Mouse (Mus musculus): Measurements from ENCODE around the gene Atf7ip. TPM values are rescaled to one million over a fixed set of nuclear protein-coding genes. Genes with fewer than 3 reads are reported as not detected.

The Atf7ip gene
- polyA plus RNA-seq, 1 experiment from 2014 or later = 49.7 TPM

DNA sequence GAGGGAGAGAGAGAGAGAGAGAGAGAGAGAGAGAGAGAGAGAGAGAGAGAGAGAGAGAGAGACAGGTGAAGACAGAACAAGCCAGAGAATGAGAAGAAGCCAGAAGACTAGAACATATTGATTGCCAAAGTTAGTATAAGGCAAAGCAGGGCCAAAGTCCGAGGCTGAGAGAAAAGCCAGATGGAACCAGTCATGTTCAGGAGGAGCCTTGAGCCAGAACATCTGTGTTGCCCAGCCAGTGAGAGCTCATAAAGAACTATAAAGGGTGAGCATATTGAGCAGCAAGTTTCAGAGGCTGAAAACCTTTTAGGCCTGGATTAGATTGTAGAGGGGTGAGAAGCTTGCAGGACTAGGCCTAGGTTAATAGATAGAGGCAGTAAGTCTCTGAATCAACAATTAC lies 28.1 kb upstream of the Atf7ip start:
- DNase-seq (ENCODE audit: low spot score) = no peak
- peaks cover 9% of the 10 kb centered on the region for H3K4me1 ChIP-seq (replicated peaks; ENCODE audit: control insufficient read depth, insufficient read depth, low read length)
- H3K27ac ChIP-seq = no peak overlapping the region
- WGBS = 84% methylated on average over 1 of the region's 1 CpGs
- no peaks in the 10 kb centered on the region for H3K27me3 ChIP-seq (ENCODE audit: control insufficient read depth, insufficient read depth, low read length)
- no peak overlapping the region for H3K4me2 ChIP-seq (replicated peaks)
- no peak for ATAC-seq (ENCODE audit: low FRiP score)
- H3K9me3 ChIP-seq (ENCODE audit: control insufficient read depth, low read length) = peaks cover 12% of the 10 kb centered on the region; the same call in 1 of the 2 replicates
- no peaks in the 10 kb centered on the region for H3K36me3 ChIP-seq (replicated peaks; ENCODE audit: control insufficient read depth, insufficient read depth)
- H3K9ac ChIP-seq = no peak overlapping the region
- H3K4me3 ChIP-seq (replicated peaks; ENCODE audit: low read length) = no peak overlapping the region

DNA sequence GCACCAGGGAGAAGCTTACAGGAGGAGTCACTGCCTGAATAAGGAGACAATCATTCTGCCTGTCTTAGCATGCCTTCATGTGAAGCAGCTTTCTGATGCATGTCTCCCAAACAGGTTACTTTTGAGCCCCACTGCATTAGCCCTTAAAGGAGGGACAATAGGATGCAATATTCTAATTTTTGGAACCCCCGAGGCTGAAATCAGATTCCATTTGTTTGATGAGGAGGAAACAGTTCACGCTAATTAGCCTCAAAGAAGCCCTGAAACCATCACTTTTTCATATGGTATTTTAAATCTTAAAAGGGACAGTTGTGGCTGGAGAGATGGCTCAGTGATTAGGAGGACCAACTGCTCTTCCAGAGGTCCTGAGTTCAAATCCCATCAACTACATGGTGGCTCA lies 22.4 kb upstream of the Atf7ip start:
- H3K36me3 ChIP-seq (replicated peaks; ENCODE audit: control insufficient read depth, insufficient read depth) = no peaks in the 10 kb centered on the region
- H3K9me3 ChIP-seq (ENCODE audit: control insufficient read depth, low read length) = peaks cover 15% of the 10 kb centered on the region; the same call in 1 of the 2 replicates
- no peak overlapping the region for H3K27ac ChIP-seq
- no peak overlapping the region for H3K4me2 ChIP-seq (replicated peaks)
- no peaks in the 10 kb centered on the region for H3K4me1 ChIP-seq (replicated peaks; ENCODE audit: control insufficient read depth, insufficient read depth, low read length)
- DNase-seq (ENCODE audit: low spot score) (no peak), ATAC-seq (ENCODE audit: low FRiP score) (no peak)
- no peak overlapping the region for H3K9ac ChIP-seq
- no peaks in the 10 kb centered on the region for H3K27me3 ChIP-seq (ENCODE audit: control insufficient read depth, insufficient read depth, low read length)
- H3K4me3 ChIP-seq (replicated peaks; ENCODE audit: low read length) = no peak overlapping the region
- WGBS = 75% methylated on average over 2 of the region's 2 CpGs

DNA sequence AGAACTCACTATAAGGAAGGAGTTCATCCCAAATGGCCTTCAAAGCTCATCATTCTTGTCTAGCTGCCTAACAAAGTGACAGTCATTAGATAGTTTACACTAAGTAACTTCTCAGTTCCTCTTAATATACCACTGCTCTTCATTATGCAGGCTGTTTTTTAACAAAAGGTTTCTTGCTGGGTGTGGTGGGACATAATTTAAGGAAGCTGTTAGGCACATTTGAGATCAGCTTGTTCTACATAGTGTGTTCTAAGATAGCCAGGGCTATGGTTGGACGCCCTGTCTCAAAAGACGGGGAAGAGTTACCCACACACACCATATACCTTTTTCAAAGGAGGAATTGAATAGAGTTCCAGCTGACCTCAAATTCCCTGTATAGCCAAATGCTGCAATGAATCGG lies 21.9 kb upstream of the Atf7ip start:
- Histone ChIP-seq H3K4me1 (replicated peaks; ENCODE audit: control insufficient read depth, insufficient read depth, low read length) (no peaks in the 10 kb centered on the region), H3K4me3 (replicated peaks; ENCODE audit: low read length) (no peak overlapping the region), H3K27me3 (ENCODE audit: control insufficient read depth, insufficient read depth, low read length) (no peaks in the 10 kb centered on the region), H3K9me3 (ENCODE audit: control insufficient read depth, low read length) (peaks cover 15% of the 10 kb centered on the region; the same call in 1 of the 2 replicates), H3K27ac (no peak overlapping the region), H3K36me3 (replicated peaks; ENCODE audit: control insufficient read depth, insufficient read depth) (no peaks in the 10 kb centered on the region), H3K4me2 (replicated peaks) (no peak overlapping the region), H3K9ac (no peak overlapping the region)
- no peak for ATAC-seq (ENCODE audit: low FRiP score)
- 90% methylated on average over 3 of the region's 3 CpGs for WGBS
- no peak for DNase-seq (ENCODE audit: low spot score)

DNA sequence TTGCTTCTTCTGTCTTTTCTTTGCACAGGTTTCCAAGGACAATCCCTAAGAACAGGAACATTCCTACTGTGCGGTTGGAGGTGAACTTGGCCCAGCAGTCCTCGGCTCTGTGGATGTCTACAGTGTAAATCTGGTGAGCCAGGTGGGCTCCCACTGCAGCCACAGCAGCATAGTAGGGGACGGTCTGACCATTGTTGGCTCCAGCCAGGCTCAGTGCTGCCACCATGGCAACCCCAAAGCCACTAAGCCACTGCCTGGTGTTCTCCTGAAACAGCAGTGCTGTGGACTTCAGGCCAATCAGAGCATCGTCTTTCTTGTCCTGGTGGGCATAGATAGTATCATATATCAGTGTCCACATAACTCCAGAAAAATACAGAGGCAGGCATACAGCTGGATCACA lies 19.8 kb upstream of the Atf7ip start:
- Histone ChIP-seq H3K36me3 (replicated peaks; ENCODE audit: control insufficient read depth, insufficient read depth) (no peaks in the 10 kb centered on the region), H3K9me3 (ENCODE audit: control insufficient read depth, low read length) (peaks cover 7% of the 10 kb centered on the region; the same call in 1 of the 2 replicates), H3K4me1 (replicated peaks; ENCODE audit: control insufficient read depth, insufficient read depth, low read length) (no peaks in the 10 kb centered on the region), H3K4me2 (replicated peaks) (no peak overlapping the region), H3K27me3 (ENCODE audit: control insufficient read depth, insufficient read depth, low read length) (no peaks in the 10 kb centered on the region), H3K27ac (no peak overlapping the region), H3K9ac (no peak overlapping the region), H3K4me3 (replicated peaks; ENCODE audit: low read length) (no peak overlapping the region)
- 63% methylated on average over 4 of the region's 4 CpGs for WGBS
- DNase-seq (ENCODE audit: low spot score) (no peak), ATAC-seq (ENCODE audit: low FRiP score) (no peak)

DNA sequence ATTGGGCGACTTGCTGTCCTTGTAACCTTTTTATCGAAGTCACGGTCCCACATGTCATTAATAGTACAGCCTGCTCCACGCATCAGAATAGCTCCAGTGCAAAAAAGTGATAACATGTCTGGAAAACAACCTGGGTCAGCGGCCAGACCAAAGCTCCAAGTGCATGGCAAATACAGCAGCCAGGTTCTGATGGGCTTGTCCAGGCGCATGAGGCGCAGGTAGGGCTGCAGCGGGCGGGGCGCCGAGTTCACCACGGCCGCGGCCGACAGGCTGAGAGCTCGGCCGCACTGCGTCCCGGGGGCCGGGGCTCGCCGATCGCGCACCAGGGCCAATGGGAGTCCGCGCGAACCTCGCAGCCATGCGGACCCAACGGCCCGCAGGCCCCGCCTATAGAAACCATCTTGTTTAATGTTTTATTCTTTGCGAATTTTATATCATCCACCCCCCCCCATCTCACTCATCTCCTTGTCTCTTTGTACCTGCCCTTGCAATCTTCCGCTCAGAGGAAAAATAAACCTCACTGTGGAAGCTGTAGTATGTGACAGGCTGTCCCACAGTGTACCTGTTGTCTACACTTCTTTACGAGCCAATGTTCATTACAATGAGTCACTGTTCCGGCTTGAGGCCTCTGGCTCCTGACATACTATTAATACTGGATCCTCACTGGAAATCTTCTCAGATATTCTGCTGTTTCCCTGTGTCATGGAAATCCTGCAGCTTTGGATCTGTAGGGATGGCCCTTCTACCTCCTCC lies 19.0 kb upstream of the Atf7ip start:
- H3K9ac ChIP-seq = no peak overlapping the region
- 62% methylated on average over 36 of the region's 36 CpGs for WGBS
- no peaks in the 10 kb centered on the region for H3K36me3 ChIP-seq (replicated peaks; ENCODE audit: control insufficient read depth, insufficient read depth)
- H3K4me1 ChIP-seq (replicated peaks; ENCODE audit: control insufficient read depth, insufficient read depth, low read length) = no peaks in the 10 kb centered on the region
- H3K9me3 ChIP-seq (ENCODE audit: control insufficient read depth, low read length) = 0 out of 2 replicates have a peak, but pooled peaks cover 6% of the 10 kb centered on the region
- H3K27me3 ChIP-seq (ENCODE audit: control insufficient read depth, insufficient read depth, low read length) = no peaks in the 10 kb centered on the region
- H3K4me2 ChIP-seq (replicated peaks) = peak overlapping the region; percentile 43
- DNase-seq (ENCODE audit: low spot score) = no peak
- peak; percentile 40; the same call in 1 of the 2 replicates for ATAC-seq (ENCODE audit: low FRiP score)
- H3K4me3 ChIP-seq (replicated peaks; ENCODE audit: low read length) = 0 out of 2 replicates have a peak overlapping the region, but pooled peaks have one; percentile 7
- H3K27ac ChIP-seq = no peak overlapping the region

DNA sequence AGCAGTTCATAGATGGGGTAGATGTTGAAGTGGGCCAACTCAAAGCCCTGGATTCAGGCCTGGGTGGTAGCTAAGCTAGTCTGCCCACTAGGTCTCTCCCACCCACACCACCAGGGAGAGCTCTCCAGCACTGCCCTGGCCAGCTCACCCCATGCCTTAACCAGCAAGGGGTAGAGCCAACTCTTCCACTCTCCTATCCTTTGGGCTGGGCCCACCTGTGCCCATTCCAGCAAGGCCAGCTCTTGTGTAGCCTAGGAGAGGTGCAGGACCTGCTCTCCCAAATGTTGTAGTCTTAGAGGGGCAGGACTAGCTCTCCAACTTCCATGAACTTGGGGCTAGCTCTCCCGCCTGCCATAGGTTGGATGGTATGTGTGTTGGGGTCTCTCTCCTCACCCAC lies 18.4 kb upstream of the Atf7ip start:
- Histone ChIP-seq H3K4me3 (replicated peaks; ENCODE audit: low read length) (no peak overlapping the region), H3K9me3 (ENCODE audit: control insufficient read depth, low read length) (0 out of 2 replicates have a peak, but pooled peaks cover 4% of the 10 kb centered on the region), H3K4me2 (replicated peaks) (no peak overlapping the region), H3K27me3 (ENCODE audit: control insufficient read depth, insufficient read depth, low read length) (no peaks in the 10 kb centered on the region), H3K36me3 (replicated peaks; ENCODE audit: control insufficient read depth, insufficient read depth) (no peaks in the 10 kb centered on the region), H3K27ac (no peak overlapping the region), H3K9ac (no peak overlapping the region), H3K4me1 (replicated peaks; ENCODE audit: control insufficient read depth, insufficient read depth, low read length) (no peaks in the 10 kb centered on the region)
- 97% methylated on average over 1 of the region's 1 CpGs for WGBS
- DNase-seq (ENCODE audit: low spot score) = no peak
- ATAC-seq (ENCODE audit: low FRiP score) = no peak

DNA sequence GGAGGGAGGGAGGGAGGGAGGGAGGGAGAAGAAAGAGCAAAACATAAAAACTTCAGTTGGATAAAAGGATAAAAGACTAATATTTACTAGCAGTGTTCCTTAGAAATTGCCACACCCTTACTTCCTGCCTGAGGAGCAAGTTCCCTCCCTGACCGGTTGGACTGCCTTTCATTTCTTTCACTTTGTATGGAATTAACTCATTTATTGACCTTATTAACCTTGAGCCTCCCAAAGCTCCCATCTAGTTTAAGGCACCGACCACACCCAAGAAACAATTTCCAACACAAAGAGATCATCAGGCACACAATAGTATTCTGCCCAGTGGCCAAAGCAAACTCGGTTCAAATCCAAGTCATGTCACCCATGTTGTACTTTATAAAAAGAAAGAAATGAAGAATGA lies 16.1 kb upstream of the Atf7ip start:
- H3K9ac ChIP-seq = no peak overlapping the region
- no peak overlapping the region for H3K27ac ChIP-seq
- no peaks in the 10 kb centered on the region for H3K4me1 ChIP-seq (replicated peaks; ENCODE audit: control insufficient read depth, insufficient read depth, low read length)
- no peak overlapping the region for H3K4me2 ChIP-seq (replicated peaks)
- 83% methylated on average over 3 of the region's 3 CpGs for WGBS
- DNase-seq (ENCODE audit: low spot score) (no peak), ATAC-seq (ENCODE audit: low FRiP score) (no peak)
- H3K9me3 ChIP-seq (ENCODE audit: control insufficient read depth, low read length) = no peaks in the 10 kb centered on the region
- H3K36me3 ChIP-seq (replicated peaks; ENCODE audit: control insufficient read depth, insufficient read depth) = no peaks in the 10 kb centered on the region
- H3K27me3 ChIP-seq (ENCODE audit: control insufficient read depth, insufficient read depth, low read length) = no peaks in the 10 kb centered on the region
- no peak overlapping the region for H3K4me3 ChIP-seq (replicated peaks; ENCODE audit: low read length)

DNA sequence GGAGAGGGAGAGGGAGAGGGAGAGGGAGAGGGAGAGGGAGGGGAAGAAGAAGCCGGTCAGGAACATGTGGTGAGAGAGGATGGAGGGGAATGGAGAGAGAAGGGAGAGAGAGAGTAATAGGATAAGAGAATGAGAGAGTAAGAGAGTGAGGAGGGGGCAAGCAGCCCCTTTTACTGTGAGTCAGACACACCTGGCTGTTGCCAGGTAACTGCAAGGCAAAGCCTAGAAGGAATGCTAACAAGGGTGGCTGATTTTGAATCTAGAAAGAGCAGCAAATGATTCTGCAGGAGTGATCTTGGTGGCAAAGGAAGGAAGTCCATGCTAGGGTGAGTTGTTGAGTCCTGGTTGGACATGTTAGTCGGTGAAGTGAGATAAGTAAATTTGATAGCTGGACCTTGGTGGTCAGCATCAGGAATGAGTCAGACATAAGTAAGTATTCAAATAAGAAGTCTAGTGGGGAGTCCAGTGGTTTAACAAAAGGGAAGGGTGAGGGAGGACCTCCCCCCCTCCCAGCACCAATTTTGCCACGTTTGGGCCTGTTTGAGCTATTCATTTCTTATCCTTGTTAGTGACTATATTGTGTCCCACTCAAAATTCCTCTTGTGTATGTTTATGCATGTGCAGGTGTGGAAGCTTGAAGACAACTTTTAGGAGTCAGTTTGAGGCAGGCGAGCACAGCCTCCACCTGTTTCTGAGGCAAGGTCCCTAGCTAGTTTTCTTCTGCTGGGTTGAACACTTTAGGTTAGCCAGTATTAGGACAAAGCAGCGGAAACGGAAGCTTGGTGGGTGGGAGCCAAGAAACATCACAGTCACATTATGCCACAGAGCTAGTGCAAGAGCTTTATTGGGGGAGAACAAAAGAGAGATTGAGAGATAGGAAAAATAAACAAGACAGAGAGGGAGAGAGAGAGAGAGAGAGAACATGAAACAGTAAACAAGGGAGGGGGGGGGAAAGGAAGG lies 15.2 kb upstream of the Atf7ip start:
- H3K27me3 ChIP-seq (ENCODE audit: control insufficient read depth, insufficient read depth, low read length) = no peaks in the 10 kb centered on the region
- ATAC-seq (ENCODE audit: low FRiP score) (no peak), DNase-seq (ENCODE audit: low spot score) (no peak)
- no peak overlapping the region for H3K4me2 ChIP-seq (replicated peaks)
- no peaks in the 10 kb centered on the region for H3K36me3 ChIP-seq (replicated peaks; ENCODE audit: control insufficient read depth, insufficient read depth)
- 62% methylated on average over 6 of the region's 6 CpGs for WGBS
- H3K4me1 ChIP-seq (replicated peaks; ENCODE audit: control insufficient read depth, insufficient read depth, low read length) = no peaks in the 10 kb centered on the region
- H3K9ac ChIP-seq = no peak overlapping the region
- H3K9me3 ChIP-seq (ENCODE audit: control insufficient read depth, low read length) = no peaks in the 10 kb centered on the region
- no peak overlapping the region for H3K27ac ChIP-seq
- no peak overlapping the region for H3K4me3 ChIP-seq (replicated peaks; ENCODE audit: low read length)

DNA sequence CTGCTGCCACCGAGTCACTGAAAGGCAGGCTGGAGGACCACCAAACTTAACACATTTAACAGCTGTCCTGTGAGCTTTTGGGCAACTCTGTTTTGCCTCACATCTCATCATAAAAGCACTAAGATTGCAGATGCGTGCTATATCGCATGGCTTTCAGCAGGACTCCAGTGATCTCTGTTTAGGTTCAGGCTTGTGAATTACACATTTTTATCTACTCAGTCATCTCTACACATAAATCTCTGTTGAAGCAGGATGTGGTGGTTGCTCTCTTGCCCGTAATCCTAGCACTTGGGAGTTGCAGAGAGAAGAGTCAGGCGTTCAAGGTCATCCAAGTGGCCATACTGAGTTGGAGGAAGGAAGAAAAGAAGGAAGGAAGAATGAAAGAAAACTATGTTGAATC lies 14.3 kb upstream of the Atf7ip start:
- Histone ChIP-seq H3K4me1 (replicated peaks; ENCODE audit: control insufficient read depth, insufficient read depth, low read length) (no peaks in the 10 kb centered on the region), H3K36me3 (replicated peaks; ENCODE audit: control insufficient read depth, insufficient read depth) (no peaks in the 10 kb centered on the region)

More for the DNA sequence above, 14.3 kb upstream of the Atf7ip start:
- Histone ChIP-seq H3K9ac (no peak overlapping the region), H3K27ac (no peak overlapping the region), H3K4me3 (replicated peaks; ENCODE audit: low read length) (no peak overlapping the region), H3K9me3 (ENCODE audit: control insufficient read depth, low read length) (no peaks in the 10 kb centered on the region), H3K4me2 (replicated peaks) (no peak overlapping the region), H3K27me3 (ENCODE audit: control insufficient read depth, insufficient read depth, low read length) (no peaks in the 10 kb centered on the region)
- DNase-seq (ENCODE audit: low spot score) (no peak), ATAC-seq (ENCODE audit: low FRiP score) (no peak)
- 91% methylated on average over 5 of the region's 5 CpGs for WGBS
